Mouse (Mus musculus): ENCODE results near the gene Arhgap9.

Arhgap9 gene

GRCm38 (mm10) chr10:127341891-127342639, 20.3 kb downstream of the Arhgap9 start, which contains the start of gene Gli1:
Gene Gli1, minus strand, starts transcription at chr10:127341974.
- in situ Hi-C loops (cut with MboI; ENCODE audit: low sequenced_read_pairs) = no loop called here

GRCm38 (mm10) chr10:127343029-127343428, 21.3 kb downstream of the Arhgap9 start:
- in situ Hi-C loops (cut with MboI; ENCODE audit: low sequenced_read_pairs) = no loop called here

- in situ Hi-C loops (cut with MboI; ENCODE audit: low sequenced_read_pairs) = no loop called here
These were observed 24.4 kb downstream of the Arhgap9 start for GRCm38 (mm10) chr10:127346173-127346572.

- in situ Hi-C loops (cut with MboI; ENCODE audit: low sequenced_read_pairs) = no loop called here
These were observed 27.2 kb downstream of the Arhgap9 start for GRCm38 (mm10) chr10:127348957-127349356.

GRCm38 (mm10) chr10:127349810-127350209, 28.0 kb downstream of the Arhgap9 start:
- in situ Hi-C loops (cut with MboI; ENCODE audit: low sequenced_read_pairs) = no loop called here

GRCm38 (mm10) chr10:127350594-127351284, 29.0 kb downstream of the Arhgap9 start:
- in situ Hi-C loops (cut with MboI; ENCODE audit: low sequenced_read_pairs) = no loop called here

GRCm38 (mm10) chr10:127351285-127351595, 29.5 kb downstream of the Arhgap9 start:
- in situ Hi-C loops (cut with MboI; ENCODE audit: low sequenced_read_pairs) = no loop called here

- in situ Hi-C loops (cut with MboI; ENCODE audit: low sequenced_read_pairs) = no loop called here
These were observed 30.0 kb downstream of the Arhgap9 start for GRCm38 (mm10) chr10:127351719-127352118.

GRCm38 (mm10) chr10:127352187-127352586, 30.4 kb downstream of the Arhgap9 start:
- in situ Hi-C loops (cut with MboI; ENCODE audit: low sequenced_read_pairs) = no loop called here

- in situ Hi-C loops (cut with MboI; ENCODE audit: low sequenced_read_pairs) = no loop called here
These were observed 31.0 kb downstream of the Arhgap9 start for GRCm38 (mm10) chr10:127352766-127353165.

GRCm38 (mm10) chr10:127353909-127354895, 32.4 kb downstream of the Arhgap9 start, which contains the start of gene Inhbe:
Gene Inhbe, minus strand, starts transcription at chr10:127354411.
- in situ Hi-C loops (cut with MboI; ENCODE audit: low sequenced_read_pairs) = no loop called here

GRCm38 (mm10) chr10:127355336-127355735, 33.6 kb downstream of the Arhgap9 start:
- in situ Hi-C loops (cut with MboI; ENCODE audit: low sequenced_read_pairs) = no loop called here

GRCm38 (mm10) chr10:127360714-127361113, 39.0 kb downstream of the Arhgap9 start:
- in situ Hi-C loops (cut with MboI; ENCODE audit: low sequenced_read_pairs) = no loop called here

- in situ Hi-C loops (cut with MboI; ENCODE audit: low sequenced_read_pairs) = no loop called here
These were observed 45.4 kb downstream of the Arhgap9 start for GRCm38 (mm10) chr10:127367116-127367515.

GRCm38 (mm10) chr10:127368273-127368672, 46.5 kb downstream of the Arhgap9 start:
- in situ Hi-C loops (cut with MboI; ENCODE audit: low sequenced_read_pairs) = no loop called here

- in situ Hi-C loops (cut with MboI; ENCODE audit: low sequenced_read_pairs) = no loop called here
These were observed 48.4 kb downstream of the Arhgap9 start, which contains the start of gene Inhbc for GRCm38 (mm10) chr10:127369834-127370820. Gene Inhbc, minus strand, starts transcription at chr10:127370431.

- in situ Hi-C loops (cut with MboI; ENCODE audit: low sequenced_read_pairs) = no loop called here
These were observed 49.3 kb downstream of the Arhgap9 start for GRCm38 (mm10) chr10:127371023-127371422.

- in situ Hi-C loops (cut with MboI; ENCODE audit: low sequenced_read_pairs) = no loop called here
These were observed 55.9 kb downstream of the Arhgap9 start for GRCm38 (mm10) chr10:127377700-127378099.
